Mouse (Mus musculus) liver, embryonic 14.5 days (tissue): ENCODE data around the gene Arsg.

Experiments used
- CTCF ChIP-seq: IDR thresholded peaks from 2 replicates; pipeline ENCODE4 v1.5.1; 2016; ENCODE audit warnings: antibody characterized with exemption, low read depth, control low read depth
- EP300 ChIP-seq: IDR thresholded peaks from 2 replicates; pipeline ENCODE4 v1.6.1; 2016; ENCODE audit warnings: antibody characterized with exemption, low read depth

DNA sequence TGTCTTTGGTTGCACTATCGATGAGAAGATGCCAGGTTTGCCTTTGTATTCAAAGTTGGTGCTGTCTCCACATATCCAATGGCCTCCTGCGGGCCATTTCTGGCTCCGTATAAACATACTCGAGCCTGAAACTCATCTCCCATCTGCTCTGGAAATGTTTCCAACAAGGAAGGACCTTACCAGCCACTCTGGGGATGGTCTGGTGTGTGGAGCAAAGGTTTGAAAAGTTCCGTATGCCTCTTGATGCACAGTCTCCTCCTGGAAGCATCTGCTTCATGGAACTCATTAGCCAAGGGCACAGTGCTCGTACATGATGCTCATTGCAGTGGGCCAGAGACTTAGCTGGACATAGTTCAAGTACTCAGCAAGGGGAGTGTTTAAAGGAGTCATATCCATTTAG is 62.8 kb downstream of the Arsg start:
- TF ChIP-seq CTCF (no peak), EP300 (no peak)
